Mouse (Mus musculus) embryonic facial prominence, embryonic 12.5 days (tissue): ENCODE measurements around the gene Dclk2. TPM values are rescaled to one million over a fixed set of nuclear protein-coding genes. Genes with fewer than 3 reads are reported as not detected.

Source experiments
- ATAC-seq: fragments of 200-750 bp; cut with Nextera tagmentation; 2 replicates; pipeline ENCODE4 v1.8.0; 2017; ENCODE audit not compliant: insufficient number of reproducible peaks, insufficient read depth, low FRiP score, low TSS enrichment
- H3K27ac ChIP-seq: fragments of 300-500 bp; sonication (generic); 2 replicates; pipeline ENCODE4 v1.5.1; 2016; ENCODE audit warnings: mild to moderate bottlenecking
- H3K27me3 ChIP-seq: fragments of 300-500 bp; sonication (generic); 2 replicates; pipeline ENCODE4 v1.6.1; 2016; ENCODE audit warnings: mild to moderate bottlenecking, moderate library complexity
- H3K36me3 ChIP-seq: fragments of 300-500 bp; sonication (generic); 2 replicates; pipeline ENCODE4 v1.6.1; 2016; ENCODE audit warnings: mild to moderate bottlenecking
- H3K4me1 ChIP-seq: fragments of 300-500 bp; sonication (generic); 2 replicates; pipeline ENCODE4 v1.6.1; 2016
- H3K4me2 ChIP-seq: fragments of 300-500 bp; sonication (generic); replicated peaks from 2 replicates; pipeline ENCODE4 v1.6.1; 2016; ENCODE audit warnings: mild to moderate bottlenecking, moderate library complexity
- H3K4me3 ChIP-seq: fragments of 300-500 bp; sonication (generic); 2 replicates; pipeline ENCODE4 v1.5.1; 2016; ENCODE audit warnings: mild to moderate bottlenecking
- H3K9ac ChIP-seq: fragments of 300-500 bp; sonication (generic); 2 replicates; pipeline ENCODE4 v1.6.1; 2016; ENCODE audit warnings: mild to moderate bottlenecking, moderate library complexity
- H3K9me3 ChIP-seq: fragments of 300-500 bp; sonication (generic); 2 replicates; pipeline ENCODE4 v1.6.1; 2016; ENCODE audit warnings: mild to moderate bottlenecking, moderate library complexity
- WGBS: fragments of 180-500 bp; shearing (Covaris S2); methylation state at CpG from one replicate; pipeline ENCODE4 v1.1.7; 2016; 5-methylcytosine and 5-hydroxymethylcytosine counted together
- polyA plus RNA-seq: library from polyadenylated mRNA; unstranded; fragments of >200 nt; fragmentation: Nextera tagmentation; extraction: Ambion mirVana; gene quantifications from 2 replicates; pipeline ENCODE4 v1.2.1, GENCODE M21; 2016

The Dclk2 gene
- polyA plus RNA-seq, 1 experiment from 2014 or later: 22.2 TPM

DNA sequence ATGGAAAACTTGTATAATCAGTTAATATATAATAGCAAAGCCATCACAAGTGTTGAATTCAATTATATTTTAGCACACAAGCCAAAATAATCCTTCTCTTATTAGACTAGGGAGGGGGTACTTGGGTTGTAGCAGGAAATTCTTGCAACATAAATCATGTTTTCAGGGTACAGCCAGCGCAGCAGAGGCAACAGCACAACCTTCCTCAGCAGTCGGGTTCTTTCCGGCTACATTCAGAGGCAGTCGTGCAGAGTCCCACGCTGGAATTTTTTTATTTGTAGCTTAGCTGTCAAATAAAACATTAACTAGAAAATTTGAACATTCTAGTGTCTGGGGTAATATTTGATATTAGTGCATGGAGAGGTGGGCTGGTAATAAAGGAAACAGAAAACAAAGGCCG is 166.5 kb downstream of the Dclk2 start:
- Histone ChIP-seq H3K27me3 (no peaks in the 10 kb centered on the region), H3K9me3 (no peaks in the 10 kb centered on the region), H3K36me3 (no peaks in the 10 kb centered on the region), H3K9ac (no peak overlapping the region), H3K27ac (peak overlapping the region; percentile 80), H3K4me2 (no peak overlapping the region), H3K4me1 (peaks cover 10% of the 10 kb centered on the region), H3K4me3 (no peak overlapping the region)
- 76% methylated on average over 6 of the region's 6 CpGs for WGBS
- no peak for ATAC-seq

DNA sequence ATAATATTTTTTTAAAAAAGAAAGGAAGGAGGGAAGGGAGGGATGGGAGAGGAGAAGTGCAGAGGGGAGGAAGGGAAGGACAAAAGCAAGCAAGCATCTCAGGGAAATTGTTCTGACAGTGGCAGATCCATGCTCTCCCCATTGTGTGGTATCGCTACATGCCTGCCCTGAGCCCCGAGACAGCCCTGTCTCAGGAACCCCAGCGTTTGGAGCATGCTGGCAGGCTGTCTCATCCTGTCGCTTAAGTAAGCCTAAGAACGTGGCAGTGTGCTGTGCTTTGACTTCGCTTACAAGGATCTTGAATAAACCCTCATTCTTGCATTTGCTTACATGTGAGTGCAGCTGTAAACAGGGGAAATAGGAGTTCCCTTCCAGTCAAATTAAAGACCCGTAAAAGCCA is 170.0 kb downstream of the Dclk2 start:
- Histone ChIP-seq H3K36me3 (no peaks in the 10 kb centered on the region), H3K27ac (no peak overlapping the region), H3K4me3 (no peak overlapping the region), H3K4me2 (no peak overlapping the region), H3K9ac (no peak overlapping the region), H3K27me3 (no peaks in the 10 kb centered on the region), H3K9me3 (no peaks in the 10 kb centered on the region), H3K4me1 (peaks cover 10% of the 10 kb centered on the region)
- 46% methylated on average over 7 of the region's 7 CpGs for WGBS
- no peak for ATAC-seq

DNA sequence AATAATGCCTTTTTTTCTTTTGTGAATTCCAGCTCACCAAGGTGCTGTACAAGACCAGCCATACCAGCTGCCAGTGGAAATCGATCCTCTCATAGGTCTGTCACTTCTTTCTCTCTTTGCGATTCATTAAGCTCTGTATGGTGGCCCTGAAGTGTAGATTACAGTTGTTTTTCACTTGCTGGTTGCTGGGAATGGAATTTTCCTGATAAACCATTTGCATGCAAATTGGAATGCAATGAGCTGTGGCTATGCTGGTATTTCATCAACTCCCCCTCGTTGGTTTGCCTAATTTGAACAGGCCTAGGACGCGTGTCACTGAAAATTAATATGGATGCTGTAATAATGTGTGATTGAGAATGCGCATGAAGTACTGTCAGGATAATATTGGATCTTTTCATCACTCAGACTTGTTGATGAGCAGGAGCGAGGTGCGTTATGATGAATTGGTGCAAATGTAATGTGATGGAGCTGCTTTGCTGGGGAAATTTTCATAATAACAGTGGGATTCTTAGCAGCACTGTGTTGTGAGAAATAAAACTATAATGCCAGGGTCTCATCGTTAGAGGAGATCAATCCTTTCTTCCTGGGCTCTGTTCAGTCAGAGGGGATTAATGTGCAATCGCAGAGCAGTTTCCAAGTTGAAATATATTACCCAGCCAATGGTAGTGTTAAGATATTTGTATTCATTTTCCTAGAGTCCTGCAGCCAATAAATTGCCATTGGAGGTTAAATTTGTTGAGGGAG is 174.7 kb downstream of the Dclk2 start:
- Histone ChIP-seq H3K27me3 (no peaks in the 10 kb centered on the region), H3K4me2 (no peak overlapping the region), H3K9me3 (no peaks in the 10 kb centered on the region), H3K4me3 (no peak overlapping the region), H3K9ac (no peak overlapping the region), H3K27ac (no peak overlapping the region), H3K36me3 (no peaks in the 10 kb centered on the region), H3K4me1 (no peaks in the 10 kb centered on the region)
- ATAC-seq: no peak
- 77% methylated on average over 10 of the region's 10 CpGs for WGBS

DNA sequence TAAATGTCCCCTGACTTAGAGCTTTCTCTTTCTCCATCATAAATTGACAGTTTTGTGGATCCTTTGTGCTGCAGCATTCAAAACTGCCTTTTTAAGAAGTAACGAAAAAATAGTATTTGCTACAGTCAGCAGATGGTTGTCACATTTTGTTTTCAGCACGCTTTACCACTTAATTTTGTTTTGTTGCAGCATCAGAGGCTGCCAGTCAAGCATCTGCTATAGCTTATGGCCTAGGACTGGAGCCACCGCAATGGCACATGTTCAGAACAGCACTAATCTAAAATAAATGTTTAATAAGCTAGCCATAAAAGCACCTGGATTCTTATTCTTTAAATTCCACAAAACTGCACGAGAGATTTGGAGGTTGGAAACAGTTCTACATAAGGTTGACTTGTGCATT is 175.3 kb downstream of the Dclk2 start:
- WGBS: 58% methylated on average over 4 of the region's 4 CpGs
- H3K9me3 ChIP-seq: no peaks in the 10 kb centered on the region
- H3K4me2 ChIP-seq: no peak overlapping the region
- no peaks in the 10 kb centered on the region for H3K4me1 ChIP-seq
- no peaks in the 10 kb centered on the region for H3K27me3 ChIP-seq
- no peak overlapping the region for H3K4me3 ChIP-seq
- no peak overlapping the region for H3K9ac ChIP-seq
- H3K27ac ChIP-seq: no peak overlapping the region
- H3K36me3 ChIP-seq: no peaks in the 10 kb centered on the region
- no peak for ATAC-seq

DNA sequence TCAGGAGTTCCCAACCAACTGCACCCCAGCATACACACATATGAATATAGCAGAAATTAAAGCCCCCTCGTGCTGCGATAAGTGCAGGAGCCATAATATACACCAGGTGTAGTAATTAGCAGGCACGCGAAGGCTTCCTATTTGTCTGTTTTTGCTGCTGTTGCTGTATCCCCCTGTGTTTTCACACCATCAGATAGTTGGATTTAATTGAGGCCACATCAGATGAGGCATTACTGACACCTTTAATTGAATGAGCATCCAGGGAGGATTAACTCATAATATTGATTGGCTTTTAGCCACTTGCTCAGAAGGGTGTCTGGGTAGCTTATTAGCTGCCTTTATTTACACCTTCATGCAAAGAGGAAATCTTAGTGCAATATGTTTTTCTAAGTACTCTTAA is 180.9 kb downstream of the Dclk2 start:
- Histone ChIP-seq H3K4me1 (no peaks in the 10 kb centered on the region), H3K9ac (no peak overlapping the region), H3K4me2 (no peak overlapping the region), H3K4me3 (no peak overlapping the region), H3K27ac (no peak overlapping the region), H3K9me3 (no peaks in the 10 kb centered on the region), H3K27me3 (no peaks in the 10 kb centered on the region), H3K36me3 (0 out of 2 replicates have a peak, but pooled peaks cover 3% of the 10 kb centered on the region)
- WGBS: 72% methylated on average over 4 of the region's 4 CpGs
- ATAC-seq: no peak

DNA sequence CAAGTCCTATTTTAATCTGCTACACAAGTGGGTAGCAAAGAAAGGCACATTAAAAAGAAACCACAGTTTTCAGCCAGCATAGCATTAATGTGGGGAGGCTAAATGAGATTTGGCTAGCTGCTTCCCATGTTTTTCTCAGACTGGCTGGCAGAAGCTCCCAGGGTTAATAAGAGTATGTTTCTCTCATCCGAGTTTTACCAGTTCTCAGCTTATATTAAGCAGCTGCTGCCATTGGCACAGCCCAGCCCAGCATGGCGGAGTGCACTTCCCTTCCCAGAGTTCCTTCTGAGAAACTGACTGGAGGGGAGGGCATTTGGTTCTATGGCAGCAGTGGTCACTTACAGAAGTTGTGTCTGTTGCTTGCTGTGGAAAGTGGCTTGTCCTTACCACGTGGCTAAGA is 181.8 kb downstream of the Dclk2 start:
- H3K36me3 ChIP-seq: 0 out of 2 replicates have a peak, but pooled peaks cover 3% of the 10 kb centered on the region
- H3K27ac ChIP-seq: no peak overlapping the region
- H3K4me1 ChIP-seq: no peaks in the 10 kb centered on the region
- WGBS: 85% methylated on average over 3 of the region's 3 CpGs
- no peak overlapping the region for H3K4me2 ChIP-seq
- H3K9ac ChIP-seq: no peak overlapping the region
- H3K9me3 ChIP-seq: no peaks in the 10 kb centered on the region
- H3K27me3 ChIP-seq: no peaks in the 10 kb centered on the region
- no peak for ATAC-seq
- no peak overlapping the region for H3K4me3 ChIP-seq

Other genes with a start within 250 kb of the Dclk2 start
- 63.9 and 66.6 TPM in 2 replicates for gene Cd1d1, start 78.6 kb upstream of the Dclk2 start, polyA plus RNA-seq